Mouse (Mus musculus): Measurements from ENCODE around the gene Spindoc. TPM values are rescaled to one million over a fixed set of nuclear protein-coding genes. Genes with fewer than 3 reads are reported as not detected.

The Spindoc gene
- polyA plus RNA-seq, 1 experiment from 2014 or later, result 51.7 TPM

DNA sequence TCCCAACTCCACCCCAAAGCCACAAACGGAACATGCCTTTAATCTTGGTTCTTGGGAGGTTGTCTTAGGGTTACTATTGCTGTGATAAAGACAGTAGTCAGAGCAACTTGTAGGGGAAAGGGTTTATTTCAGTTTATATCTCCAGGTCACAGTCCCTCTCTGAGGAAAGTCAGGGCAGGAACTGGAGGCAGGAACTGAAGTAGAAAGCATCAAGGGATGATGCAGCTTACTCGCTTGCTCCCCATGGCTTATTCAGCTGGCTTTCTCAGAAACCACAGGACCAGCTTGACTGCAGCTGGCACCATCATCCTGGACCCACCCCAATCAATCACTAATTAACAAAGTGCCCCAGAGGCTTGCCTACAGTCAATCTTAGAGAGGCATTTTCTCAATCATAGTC lies 69.1 kb downstream of the Spindoc start:
- DNase-seq (ENCODE audit: low spot score), result no peak
- Histone ChIP-seq H3K27me3 (ENCODE audit: low read depth, poor library complexity, severe bottlenecking) (no peaks in the 10 kb centered on the region), H3K27ac (replicated peaks) (no peak overlapping the region)

DNA sequence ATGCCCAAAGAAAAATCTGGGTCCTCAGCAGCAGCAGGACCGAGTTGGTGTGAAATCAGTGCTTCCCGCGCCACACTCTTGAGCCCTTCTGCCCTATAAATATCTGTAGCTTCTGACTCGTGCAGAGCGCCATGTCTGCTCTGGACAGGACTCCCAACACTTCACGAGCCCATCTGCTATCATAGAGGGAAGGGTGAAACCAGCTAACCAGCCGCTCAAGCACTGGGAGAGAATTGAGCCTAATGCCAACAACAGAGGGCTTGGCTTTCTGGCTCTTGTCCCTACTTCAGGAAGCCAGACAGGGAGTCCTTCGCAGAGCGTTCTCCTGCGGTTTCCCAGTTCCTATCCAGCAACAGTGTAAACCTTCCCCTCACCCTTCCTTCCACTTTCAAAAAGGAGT lies 71.5 kb downstream of the Spindoc start:
- no peak for DNase-seq (ENCODE audit: low spot score)
- Histone ChIP-seq H3K27ac (replicated peaks) (peak overlapping the region; percentile 66; the same call in 1 of the 2 replicates), H3K4me3 (no peak overlapping the region), H3K4me1 (peaks cover 56% of the 10 kb centered on the region), H3K27me3 (ENCODE audit: low read depth, poor library complexity, severe bottlenecking) (no peaks in the 10 kb centered on the region), H3K9me3 (replicated peaks) (no peaks in the 10 kb centered on the region), H3K36me3 (no peaks in the 10 kb centered on the region)
- WGBS, result 34% methylated on average over 10 of the region's 10 CpGs

More for the DNA sequence above, 69.1 kb downstream of the Spindoc start:
- no peak overlapping the region for H3K4me3 ChIP-seq
- H3K9me3 ChIP-seq (replicated peaks), result no peaks in the 10 kb centered on the region
- H3K4me1 ChIP-seq, result peaks cover 39% of the 10 kb centered on the region
- 94% methylated on average over 2 of the region's 2 CpGs for WGBS
- peaks cover 2% of the 10 kb centered on the region; the same call in 1 of the 2 replicates for H3K36me3 ChIP-seq

DNA sequence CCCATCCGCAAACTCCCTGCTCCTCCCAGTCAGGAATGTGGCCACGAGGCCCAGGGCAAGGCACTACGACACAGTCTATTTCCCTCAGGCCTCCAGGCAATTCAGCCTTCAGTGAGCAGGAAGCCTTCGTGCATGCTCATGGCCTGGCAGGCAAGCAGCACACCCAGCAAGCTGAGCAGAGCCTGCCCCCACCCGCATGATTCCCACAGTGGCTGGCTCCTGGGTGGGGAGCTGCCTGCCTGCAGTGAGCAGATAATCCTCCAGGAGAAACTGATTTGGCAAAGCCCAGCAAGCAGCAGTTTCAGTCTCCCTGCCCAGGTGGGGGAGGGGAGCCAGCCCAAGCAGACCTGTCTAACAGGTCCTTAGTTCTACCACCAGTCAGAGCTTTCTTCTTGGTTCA lies 72.1 kb downstream of the Spindoc start:
- Histone ChIP-seq H3K27me3 (ENCODE audit: low read depth, poor library complexity, severe bottlenecking) (no peaks in the 10 kb centered on the region), H3K27ac (replicated peaks) (peak overlapping the region; percentile 66), H3K9me3 (replicated peaks) (no peaks in the 10 kb centered on the region), H3K4me3 (no peak overlapping the region), H3K36me3 (0 out of 2 replicates have a peak, but pooled peaks cover 3% of the 10 kb centered on the region), H3K4me1 (peaks cover 56% of the 10 kb centered on the region)
- peak; percentile 38 for DNase-seq (ENCODE audit: low spot score)
- WGBS, result 16% methylated on average over 5 of the region's 5 CpGs

DNA sequence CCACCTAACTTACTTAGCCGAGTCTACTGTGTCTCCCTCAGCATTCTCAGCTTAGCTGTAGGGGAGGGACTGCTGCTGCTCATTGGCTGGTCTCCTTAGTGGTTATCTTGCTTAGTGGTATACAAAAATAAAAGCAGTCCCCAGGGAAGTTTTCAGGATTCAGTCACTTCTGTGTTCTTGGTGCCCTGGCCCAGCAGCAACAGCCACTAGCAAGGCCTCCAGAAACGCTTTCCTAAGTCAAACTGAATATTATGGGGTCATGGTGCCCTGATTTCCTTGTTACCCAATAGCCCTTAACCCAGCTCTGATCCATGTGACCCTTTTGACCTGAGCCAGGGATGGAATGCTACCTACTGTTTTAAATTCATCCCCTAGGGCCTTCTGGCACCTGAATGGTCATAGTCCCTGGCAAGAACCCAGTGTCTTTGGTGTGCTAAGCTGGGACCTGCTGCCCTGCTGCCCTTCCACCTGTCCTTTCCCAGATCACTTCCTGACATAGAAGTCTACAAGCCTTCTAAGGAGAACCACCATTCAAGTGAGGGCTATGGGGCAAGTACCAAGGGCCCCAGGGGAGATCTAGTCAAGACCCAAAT lies 73.0 kb downstream of the Spindoc start:
- DNase-seq (ENCODE audit: low spot score), result no peak
- H3K27ac ChIP-seq (replicated peaks), result 0 out of 2 replicates have a peak overlapping the region, but pooled peaks have one; percentile 66
- 62% methylated on average over 2 of the region's 2 CpGs for WGBS
- 0 out of 2 replicates have a peak, but pooled peaks cover 7% of the 10 kb centered on the region for H3K36me3 ChIP-seq
- peaks cover 56% of the 10 kb centered on the region for H3K4me1 ChIP-seq
- H3K9me3 ChIP-seq (replicated peaks), result no peaks in the 10 kb centered on the region
- no peak overlapping the region for H3K4me3 ChIP-seq
- no peaks in the 10 kb centered on the region for H3K27me3 ChIP-seq (ENCODE audit: low read depth, poor library complexity, severe bottlenecking)

DNA sequence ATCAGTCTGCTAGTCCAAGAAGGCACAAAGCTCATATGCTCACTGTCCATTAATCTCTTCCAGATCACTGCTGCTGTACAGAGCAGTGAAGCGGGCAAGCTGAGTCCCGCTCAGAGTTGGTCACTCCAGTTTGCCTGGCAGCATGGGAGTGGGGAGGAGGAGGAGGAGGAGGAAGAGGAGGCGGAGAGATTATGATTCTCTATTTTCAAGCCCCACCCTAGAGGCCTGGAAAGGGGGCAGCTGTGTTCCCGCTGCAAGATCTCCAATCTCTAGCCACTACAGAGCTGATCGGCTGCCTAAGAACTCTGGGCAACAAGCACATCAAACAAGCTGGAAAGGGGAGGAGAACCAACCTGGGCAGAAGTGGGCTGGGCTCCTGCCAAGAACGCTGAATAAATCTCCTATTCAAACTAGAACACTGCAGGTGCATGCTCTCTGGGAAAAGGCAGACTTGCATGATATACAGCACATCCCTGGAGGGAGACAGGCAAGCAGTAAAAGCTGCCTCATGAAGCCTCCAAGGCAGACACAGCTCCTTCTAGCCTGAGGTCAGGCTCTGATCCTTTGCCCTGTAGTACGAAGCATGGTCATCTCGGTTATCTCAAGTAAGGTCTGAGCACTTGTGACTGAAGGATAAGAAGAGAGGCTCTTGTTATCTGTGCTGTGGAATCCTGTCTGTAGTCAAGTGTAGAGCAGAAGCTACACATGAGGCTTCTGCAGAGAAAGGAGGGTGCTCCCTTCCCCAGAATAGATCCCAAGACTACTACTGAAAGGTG lies 74.6 kb downstream of the Spindoc start:
- no peak overlapping the region for H3K4me3 ChIP-seq

DNA sequence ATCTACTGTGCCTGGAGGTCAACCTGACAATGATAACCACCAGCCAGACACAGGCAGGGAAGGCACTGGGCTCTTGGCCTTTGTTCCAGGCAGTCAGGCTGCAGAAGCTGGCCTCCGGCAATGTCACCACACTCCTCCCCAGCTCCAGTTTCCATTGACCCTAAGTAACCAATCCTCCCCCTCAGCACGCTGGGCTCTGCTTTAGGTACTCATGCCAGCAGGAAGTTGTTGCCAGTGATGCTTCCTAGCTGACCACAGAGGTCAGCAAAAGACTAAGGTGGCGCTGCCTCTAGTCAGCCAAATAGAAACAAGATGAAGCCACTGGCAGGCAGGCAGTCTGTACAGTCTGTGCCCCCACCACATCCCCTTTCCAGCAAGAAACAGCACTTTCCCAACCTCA lies 75.8 kb downstream of the Spindoc start:
- H3K36me3 ChIP-seq, result peaks cover 17% of the 10 kb centered on the region; the same call in 1 of the 2 replicates
- H3K4me1 ChIP-seq, result peaks cover 50% of the 10 kb centered on the region
- peak overlapping the region; percentile 39; the same call in 1 of the 2 replicates for H3K27ac ChIP-seq (replicated peaks)
- H3K9me3 ChIP-seq (replicated peaks), result no peaks in the 10 kb centered on the region
- WGBS, result 67% methylated on average over 3 of the region's 3 CpGs
- DNase-seq (ENCODE audit: low spot score), result no peak
- H3K4me3 ChIP-seq, result no peak overlapping the region
- no peaks in the 10 kb centered on the region for H3K27me3 ChIP-seq (ENCODE audit: low read depth, poor library complexity, severe bottlenecking)

More for the DNA sequence above, 74.6 kb downstream of the Spindoc start:
- Histone ChIP-seq H3K27ac (replicated peaks) (peak overlapping the region; percentile 19), H3K4me1 (peaks cover 56% of the 10 kb centered on the region), H3K9me3 (replicated peaks) (no peaks in the 10 kb centered on the region), H3K27me3 (ENCODE audit: low read depth, poor library complexity, severe bottlenecking) (no peaks in the 10 kb centered on the region), H3K36me3 (0 out of 2 replicates have a peak, but pooled peaks cover 11% of the 10 kb centered on the region)
- 75% methylated on average over 8 of the region's 8 CpGs for WGBS
- DNase-seq (ENCODE audit: low spot score), result no peak

DNA sequence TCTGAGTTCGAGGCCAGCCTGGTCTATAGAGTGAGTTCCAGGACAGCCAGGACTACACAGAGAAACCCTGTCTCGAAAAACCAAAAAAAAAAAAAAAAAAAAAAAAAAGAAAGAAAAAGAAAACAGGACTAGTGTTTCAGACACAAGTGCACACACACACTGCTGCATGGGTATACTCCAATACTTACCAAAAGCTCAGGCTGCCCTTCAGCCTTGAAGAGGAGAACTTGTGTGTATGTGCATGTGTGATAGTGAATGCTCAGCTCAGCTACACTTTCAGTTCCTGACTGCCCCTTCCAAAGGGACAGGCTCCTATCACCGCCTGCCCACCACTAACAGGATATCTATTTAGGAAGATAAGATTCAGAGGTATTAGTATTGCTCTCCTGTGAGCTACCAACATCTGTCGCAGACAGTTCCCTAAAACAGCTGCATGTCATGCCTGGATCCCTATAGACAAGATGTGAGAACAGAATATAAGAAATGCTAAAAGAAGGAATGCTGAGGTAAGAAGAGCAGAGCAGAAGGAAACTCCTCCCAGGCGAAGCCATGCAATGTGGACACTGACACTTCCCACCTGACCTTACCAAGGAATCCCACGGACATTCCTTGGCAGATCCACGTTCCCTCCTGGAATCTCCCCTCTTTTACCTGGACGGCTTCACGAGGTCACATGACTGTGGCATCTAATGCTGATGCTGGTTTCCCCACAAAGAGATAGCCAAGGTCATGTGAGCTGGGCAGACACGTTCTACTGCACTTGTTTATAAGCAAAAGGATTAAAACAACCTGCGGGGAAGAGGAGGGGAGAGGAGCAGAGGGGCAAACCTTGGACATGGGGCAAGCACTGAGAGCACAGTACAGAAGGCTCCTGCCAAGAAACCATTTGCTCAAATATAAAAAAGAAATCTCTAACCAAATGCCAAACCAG lies 77.1 kb downstream of the Spindoc start:
- Histone ChIP-seq H3K27me3 (ENCODE audit: low read depth, poor library complexity, severe bottlenecking) (no peaks in the 10 kb centered on the region), H3K27ac (replicated peaks) (no peak overlapping the region), H3K4me3 (no peak overlapping the region), H3K4me1 (peaks cover 37% of the 10 kb centered on the region), H3K36me3 (peaks cover 28% of the 10 kb centered on the region; the same call in 1 of the 2 replicates), H3K9me3 (replicated peaks) (no peaks in the 10 kb centered on the region)
- DNase-seq (ENCODE audit: low spot score), result no peak
- 87% methylated on average over 10 of the region's 11 CpGs for WGBS

DNA sequence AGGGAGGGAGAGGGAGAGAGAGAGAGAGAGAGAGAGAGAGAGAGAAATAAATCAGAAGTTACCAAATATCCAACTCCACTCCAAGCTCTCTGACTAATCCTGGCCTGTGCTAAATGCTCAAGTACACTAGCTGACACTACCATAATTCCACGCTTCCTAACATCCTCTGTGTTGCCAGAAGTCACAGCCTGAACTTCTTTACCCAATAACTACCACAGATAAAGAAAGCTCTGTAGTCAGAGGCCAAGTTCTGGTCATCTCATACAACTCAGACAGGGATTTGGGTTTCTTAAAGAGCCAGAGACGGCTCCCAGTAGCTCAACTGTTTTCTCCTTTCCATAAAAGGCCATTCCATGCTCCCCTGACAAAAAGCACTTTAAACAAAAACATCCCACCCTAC lies 78.0 kb downstream of the Spindoc start:
- no peaks in the 10 kb centered on the region for H3K9me3 ChIP-seq (replicated peaks)
- no peak overlapping the region for H3K27ac ChIP-seq (replicated peaks)
- H3K4me1 ChIP-seq, result peaks cover 28% of the 10 kb centered on the region
- 92% methylated on average over 2 of the region's 2 CpGs for WGBS
- no peaks in the 10 kb centered on the region for H3K27me3 ChIP-seq (ENCODE audit: low read depth, poor library complexity, severe bottlenecking)
- no peak for DNase-seq (ENCODE audit: low spot score)
- no peak overlapping the region for H3K4me3 ChIP-seq
- H3K36me3 ChIP-seq, result peaks cover 33% of the 10 kb centered on the region

Small RNAs within 50 kb of the gene (microRNA-seq; reads per million reads assigned to microRNA genes)
- gene Mir6991, result 1.5 reads per million

Other genes with a start within 250 kb of the Spindoc start
- 274 and 293 TPM in 2 replicates for gene Otub1, start 176.7 kb downstream of the Spindoc start, polyA plus RNA-seq (2016; fragmentation: Nextera tagmentation; extraction: Ambion mirVana)
- 895 and 900 TPM in 2 replicates for gene Cox8a, start 165.4 kb downstream of the Spindoc start, polyA plus RNA-seq (2016; fragmentation: Nextera tagmentation; extraction: Ambion mirVana)
- gene Naa40, start 141.8 kb downstream of the Spindoc start, polyA plus RNA-seq (2016; fragmentation: Nextera tagmentation; extraction: Ambion mirVana), result 105 and 107 TPM in 2 replicates
- gene Rcor2, start 115.7 kb downstream of the Spindoc start, polyA plus RNA-seq (2016; fragmentation: Nextera tagmentation; extraction: Ambion mirVana), result 62.2 and 73.1 TPM in 2 replicates
- 45.5 and 46.0 TPM in 2 replicates for gene Mark2, start 41.1 kb downstream of the Spindoc start, polyA plus RNA-seq (2016; fragmentation: Nextera tagmentation; extraction: Ambion mirVana)
- gene 2700081O15Rik, start 34.6 kb upstream of the Spindoc start, polyA plus RNA-seq (2016; fragmentation: Nextera tagmentation; extraction: Ambion mirVana), result 5.7 and 7.6 TPM in 2 replicates
- 306 and 368 TPM in 2 replicates for gene Rtn3, start 100.3 kb upstream of the Spindoc start, polyA plus RNA-seq (2016; fragmentation: Nextera tagmentation; extraction: Ambion mirVana)
- 5.3 and 5.8 TPM in 2 replicates for gene Atl3, start 111.0 kb upstream of the Spindoc start, polyA plus RNA-seq (2016; fragmentation: Nextera tagmentation; extraction: Ambion mirVana)
- gene Pla2g16, start 174.5 kb upstream of the Spindoc start, polyA plus RNA-seq (2016; fragmentation: Nextera tagmentation; extraction: Ambion mirVana), result 3.3 and 4.2 TPM in 2 replicates
- not detected in 2 replicates for gene Lgals12, start 224.2 kb upstream of the Spindoc start, polyA plus RNA-seq (2016; fragmentation: Nextera tagmentation; extraction: Ambion mirVana)
- not detected in 2 replicates for gene Hrasls5, start 229.5 kb upstream of the Spindoc start, polyA plus RNA-seq (2016; fragmentation: Nextera tagmentation; extraction: Ambion mirVana)

All from midbrain, embryonic 10.5 days (tissue).